Mouse (Mus musculus) right cerebral cortex, adult 18-20 months (tissue): ENCODE measurements around the gene Wnt3a.
"Not testable (repeated sequence)": the region's sequence is repeated elsewhere in the genome, so short reads cannot be mapped to it uniquely, and the experiment has no call there.

ENCODE experiments used
- DNase-seq: peaks from one replicate; pipeline ENCODE4 v3.0.0; 2022; ENCODE audit warnings: mixed read lengths

Wnt3a gene

GRCm38 (mm10) chr11:59216955-59217354 lies 73.6 kb downstream of the Wnt3a start:
- peak; percentile 68 for DNase-seq

GRCm38 (mm10) chr11:59212892-59213494 lies 77.6 kb downstream of the Wnt3a start:
- no peak for DNase-seq

- not testable (repeated sequence) for DNase-seq
Measured at GRCm38 (mm10) chr11:59212320-59212719, 78.2 kb downstream of the Wnt3a start.

- not testable (repeated sequence) for DNase-seq
Measured at GRCm38 (mm10) chr11:59211561-59211960, 79.0 kb downstream of the Wnt3a start.

DNA sequence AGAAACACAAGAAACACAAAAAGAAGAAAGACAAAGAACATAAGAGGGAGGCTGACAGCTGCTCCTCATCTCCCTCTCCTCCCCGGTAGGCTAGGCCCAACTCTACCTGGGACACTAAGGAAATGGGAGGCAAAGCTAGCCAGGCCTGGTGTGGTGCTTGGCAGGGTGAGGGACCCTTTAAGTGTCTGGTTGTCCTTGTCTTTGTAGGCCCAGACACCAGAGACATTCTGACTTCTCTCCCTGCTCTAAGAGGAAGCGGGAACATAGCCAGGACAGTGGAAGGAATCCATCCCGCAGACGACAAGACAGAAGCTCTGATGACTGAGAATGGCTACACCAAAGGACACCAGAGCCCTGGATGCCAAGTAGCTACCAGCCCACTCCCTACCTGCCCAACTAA lies 80.5 kb downstream of the Wnt3a start:
- no peak for DNase-seq

GRCm38 (mm10) chr11:59209580-59209979 lies 81.0 kb downstream of the Wnt3a start:
- DNase-seq = no peak

DNA sequence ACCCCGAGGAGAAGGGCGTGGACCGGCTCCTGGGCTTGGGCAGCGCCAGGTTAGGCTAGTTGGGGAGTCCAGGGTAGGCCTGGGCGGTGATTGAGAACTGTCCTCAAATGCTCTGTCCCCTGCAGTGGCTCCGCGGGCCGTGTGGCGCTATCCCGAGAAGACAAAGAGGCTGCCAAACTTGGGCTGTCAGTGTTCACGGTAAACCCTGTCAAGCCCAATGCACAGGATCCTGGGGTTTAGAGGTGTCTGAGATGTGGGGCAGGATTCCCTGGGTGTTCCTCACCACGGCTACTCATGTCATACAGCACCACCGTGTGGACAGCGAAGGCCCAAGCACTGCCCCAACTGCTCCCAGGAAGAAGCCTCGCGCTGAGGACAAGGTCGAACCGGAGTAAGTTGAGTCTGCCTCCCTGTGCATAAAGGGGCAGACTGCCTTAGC lies 81.5 kb downstream of the Wnt3a start:
- peak; percentile 54 for DNase-seq

- DNase-seq = peak; percentile 95
Measured at GRCm38 (mm10) chr11:59208153-59208831, 82.3 kb downstream of the Wnt3a start, which contains the start of gene 2310033P09Rik. Gene 2310033P09Rik (plus strand): TSS chr11:59208321.

- DNase-seq = peak; percentile 94
Measured at GRCm38 (mm10) chr11:59202081-59202995, 88.2 kb downstream of the Wnt3a start, which contains the start of gene Mrpl55. Gene Mrpl55 (plus strand): TSS chr11:59202486.

GRCm38 (mm10) chr11:59201216-59202002 lies 89.1 kb downstream of the Wnt3a start:
- DNase-seq = no peak
